Mouse (Mus musculus): ENCODE data around the gene Nfs1.

- no peak for TF ChIP-seq CTCF (IDR thresholded peaks at IDR 0.05; ENCODE audit: insufficient read depth, low read depth, low read length)
- no peak for TF ChIP-seq POLR2A (IDR thresholded peaks at IDR 0.05; ENCODE audit: insufficient read depth, low read depth, low read length)
These were observed 56.4 kb downstream of the Nfs1 start for GRCm38 (mm10) chr2:156087391-156088110.

Measured in olfactory bulb, adult 2 months (tissue).